8 mouse cellular contexts compared by ENCODE assay signal in genomic region chr8:90876213-90876721, GRCm38 (mm10). TPM values are rescaled to one million over a fixed set of nuclear protein-coding genes. Genes with fewer than 3 reads are reported as not detected.
DNase-seq lines count a peak whose midpoint lies in the region; ATAC-seq and TF ChIP-seq lines count a peak whose summit lies in the region.

No protein-coding gene starts in this region.

- TF ChIP-seq EP300 in stomach, postnatal 0 days (optimal IDR thresholded peaks at IDR 0.05), result no peak

- TF ChIP-seq CTCF in stomach, postnatal 0 days (IDR thresholded peaks at IDR 0.05; ENCODE audit: low read depth), result no peak

- no peak; the same call in 1 of the 2 replicates for ATAC-seq in heart, embryonic 13.5 days (ENCODE audit: extremely low read depth, insufficient number of reproducible peaks, low FRiP score, low TSS enrichment)
- ATAC-seq in kidney, embryonic 16.5 days (ENCODE audit: low FRiP score, low TSS enrichment), result 0 out of 2 replicates have a peak, but pooled peaks have one; percentile 26
- ATAC-seq in liver, embryonic 11.5 days (replicated peaks; ENCODE audit: low FRiP score), result no peak; the same call in 1 of the 2 replicates
- ATAC-seq in monocyte, adult 5-6 weeks (replicated peaks; ENCODE audit: insufficient number of reproducible peaks, low FRiP score, low TSS enrichment, poor library complexity, severe bottlenecking), result peak; percentile 70
- ATAC-seq in stomach, postnatal 0 days (ENCODE audit: low FRiP score, low TSS enrichment), result peak; percentile 56

- H3K4me3 ChIP-seq in heart, embryonic 13.5 days, result peak overlapping the region; percentile 63
- H3K4me3 ChIP-seq in kidney, embryonic 16.5 days (ENCODE audit: low read length), result peak overlapping the region; percentile 50; the same call in 1 of the 2 replicates
- H3K4me3 ChIP-seq in liver, embryonic 11.5 days (ENCODE audit: low read depth, low read length), result peak overlapping the region; percentile 52; the same call in 1 of the 2 replicates
- peak overlapping the region; percentile 48 for H3K4me3 ChIP-seq in stomach, postnatal 0 days (ENCODE audit: low read depth, low read length)

- no peaks in the 10 kb centered on the region for H3K27me3 ChIP-seq in heart, embryonic 13.5 days (replicated peaks)
- H3K27me3 ChIP-seq in kidney, embryonic 16.5 days (ENCODE audit: insufficient read depth, low read length), result no peaks in the 10 kb centered on the region
- H3K27me3 ChIP-seq in liver, embryonic 11.5 days (replicated peaks; ENCODE audit: control insufficient read depth, insufficient read depth, low read length), result no peaks in the 10 kb centered on the region; the same call in 1 of the 2 replicates
- H3K27me3 ChIP-seq in stomach, postnatal 0 days (ENCODE audit: control insufficient read depth, insufficient read depth, low read length), result no peaks in the 10 kb centered on the region

- WGBS in heart, embryonic 13.5 days, result 8% methylated on average over 12 of the region's 12 CpGs
- WGBS in kidney, embryonic 16.5 days, result 8% methylated on average over 12 of the region's 12 CpGs
- WGBS in liver, embryonic 11.5 days, result 9% methylated on average over 12 of the region's 12 CpGs
- WGBS in stomach, postnatal 0 days, result 9% methylated on average over 12 of the region's 12 CpGs

- peak; percentile 87 for DNase-seq in 416B (ENCODE audit: low read depth)
- DNase-seq in adrenal gland, postnatal 14 days, result peak; percentile 79
- peak; percentile 91 for DNase-seq in fibroblast of lung, adult 2 months (ENCODE audit: low read depth)
- peak; percentile 47 for DNase-seq in liver, embryonic 11.5 days (ENCODE audit: low spot score)
- DNase-seq in stomach, postnatal 0 days (ENCODE audit: low spot score), result peak; percentile 63

- peak overlapping the region; percentile 83 for H3K27ac ChIP-seq in heart, embryonic 13.5 days (replicated peaks)
- H3K27ac ChIP-seq in kidney, embryonic 16.5 days (ENCODE audit: low read length), result peak overlapping the region; percentile 66
- H3K27ac ChIP-seq in liver, embryonic 11.5 days (ENCODE audit: low read depth, low read length), result no peak overlapping the region; the same call in 1 of the 2 replicates
- peak overlapping the region; percentile 95 for H3K27ac ChIP-seq in stomach, postnatal 0 days (replicated peaks)

- peaks cover 44% of the 10 kb centered on the region for H3K4me1 ChIP-seq in heart, embryonic 13.5 days
- H3K4me1 ChIP-seq in kidney, embryonic 16.5 days (ENCODE audit: insufficient read depth, low read length), result peaks cover 20% of the 10 kb centered on the region
- peaks cover 15% of the 10 kb centered on the region for H3K4me1 ChIP-seq in liver, embryonic 11.5 days (replicated peaks; ENCODE audit: control insufficient read depth, insufficient read depth, low read length)
- H3K4me1 ChIP-seq in stomach, postnatal 0 days (replicated peaks; ENCODE audit: control insufficient read depth, insufficient read depth), result peaks cover 6% of the 10 kb centered on the region; the same call in 1 of the 2 replicates

- peak overlapping the region; percentile 83 for H3K9ac ChIP-seq in heart, embryonic 13.5 days
- 0 out of 2 replicates have a peak overlapping the region, but pooled peaks have one; percentile 14 for H3K9ac ChIP-seq in kidney, embryonic 16.5 days (replicated peaks; ENCODE audit: low read length)
- peak overlapping the region; percentile 3; the same call in 1 of the 2 replicates for H3K9ac ChIP-seq in liver, embryonic 11.5 days (ENCODE audit: low read depth, low read length)
- peak overlapping the region; percentile 73 for H3K9ac ChIP-seq in stomach, postnatal 0 days (ENCODE audit: low read length)

- H3K36me3 ChIP-seq in heart, embryonic 13.5 days, result no peaks in the 10 kb centered on the region
- no peaks in the 10 kb centered on the region for H3K36me3 ChIP-seq in kidney, embryonic 16.5 days (ENCODE audit: insufficient read depth, low read length)
- H3K36me3 ChIP-seq in liver, embryonic 11.5 days (ENCODE audit: control insufficient read depth, insufficient read depth, low read length), result no peaks in the 10 kb centered on the region
- H3K36me3 ChIP-seq in stomach, postnatal 0 days (ENCODE audit: control insufficient read depth, insufficient read depth, low read length), result no peaks in the 10 kb centered on the region

- H3K4me2 ChIP-seq in heart, embryonic 13.5 days, result peak overlapping the region; percentile 79
- H3K4me2 ChIP-seq in kidney, embryonic 16.5 days (replicated peaks; ENCODE audit: low read depth, low read length), result peak overlapping the region; percentile 61
- peak overlapping the region; percentile 82 for H3K4me2 ChIP-seq in liver, embryonic 11.5 days
- H3K4me2 ChIP-seq in stomach, postnatal 0 days (replicated peaks; ENCODE audit: low read depth), result peak overlapping the region; percentile 68

- no peaks in the 10 kb centered on the region for H3K9me3 ChIP-seq in heart, embryonic 13.5 days
- H3K9me3 ChIP-seq in kidney, embryonic 16.5 days (ENCODE audit: low read length), result no peaks in the 10 kb centered on the region
- no peaks in the 10 kb centered on the region for H3K9me3 ChIP-seq in liver, embryonic 11.5 days (ENCODE audit: control insufficient read depth, low read length)
- no peaks in the 10 kb centered on the region for H3K9me3 ChIP-seq in stomach, postnatal 0 days (ENCODE audit: control insufficient read depth, low read length)

RNA-seq across cellular contexts. Expression of gene Chd9, which starts 48.1 kb away (rescaled TPM):
- total RNA-seq in adrenal gland, postnatal 14 days (2021), result 86.3 and 94.8 TPM in 2 replicates
- 42.3 and 45.0 TPM in 2 replicates for polyA plus RNA-seq in heart, embryonic 13.5 days (2015; fragmentation: Nextera tagmentation; extraction: Ambion mirVana)
- 88.1 and 97.1 TPM in 2 replicates for polyA plus RNA-seq in kidney, embryonic 16.5 days (2015; fragmentation: Nextera tagmentation; extraction: Ambion mirVana)
- 22.0 and 25.3 TPM in 2 replicates for polyA plus RNA-seq in liver, embryonic 11.5 days (2014; fragmentation: Nextera tagmentation; extraction: Ambion mirVana)
- total RNA-seq in monocyte, adult 5-6 weeks (2017), result 73.0 to 131 TPM (median 84.8 TPM) in 3 replicates
- 125 and 131 TPM in 2 replicates for polyA plus RNA-seq in stomach, postnatal 0 days (2015; fragmentation: Nextera tagmentation; extraction: Ambion mirVana)

RNA-seq across cellular contexts. Expression of gene Gm19935, which starts 59.1 kb away (rescaled TPM):
- total RNA-seq in adrenal gland, postnatal 14 days (2021), result not detected in 2 replicates
- not detected in 2 replicates for polyA plus RNA-seq in heart, embryonic 13.5 days (2015; fragmentation: Nextera tagmentation; extraction: Ambion mirVana)
- polyA plus RNA-seq in kidney, embryonic 16.5 days (2015; fragmentation: Nextera tagmentation; extraction: Ambion mirVana), result not detected in 2 replicates
- polyA plus RNA-seq in liver, embryonic 11.5 days (2014; fragmentation: Nextera tagmentation; extraction: Ambion mirVana), result not detected in 2 replicates
- total RNA-seq in monocyte, adult 5-6 weeks (2017), result not detected in 3 replicates
- 0.13 and 0.35 TPM in 2 replicates for polyA plus RNA-seq in stomach, postnatal 0 days (2015; fragmentation: Nextera tagmentation; extraction: Ambion mirVana)

Comparison
In these comparisons a context has a peak if more than half of its experiments do, and no peak if none do; other contexts are left out.
1. ATAC-seq: peak in kidney, embryonic 16.5 days (single experiment), monocyte, adult 5-6 weeks (single experiment) and stomach, postnatal 0 days (single experiment); none in heart, embryonic 13.5 days (single experiment) and liver, embryonic 11.5 days (single experiment).
2. H3K9ac ChIP-seq: peak in every context shown above with its lines; median percentile 83 in heart, embryonic 13.5 days; 73 in stomach, postnatal 0 days; 14 in kidney, embryonic 16.5 days; 3 in liver, embryonic 11.5 days.
3. Peak in every context shown above with its lines, with median percentiles within 50 percentile points of each other: DNase-seq, H3K4me2 ChIP-seq and H3K4me3 ChIP-seq.